Mouse (Mus musculus) gastrocnemius, adult 8-10 months (tissue): ENCODE measurements around the gene Il2rb. TPM values are rescaled to one million over a fixed set of nuclear protein-coding genes. Genes with fewer than 3 reads are reported as not detected.

Experiments used
- DNase-seq, 2 experiments: peaks; one replicate each; pipeline ENCODE4 v3.0.0; 2022; ENCODE audit warnings: low spot score in 2 of 2
- total RNA-seq, 4 experiments: library from RNA; stranded (reverse); gene quantifications; 2 replicates each; pipeline ENCODE4 v1.2.4; 2022

Il2rb gene
- total RNA-seq, 4 experiments from 2014 or later: not detected

DNA sequence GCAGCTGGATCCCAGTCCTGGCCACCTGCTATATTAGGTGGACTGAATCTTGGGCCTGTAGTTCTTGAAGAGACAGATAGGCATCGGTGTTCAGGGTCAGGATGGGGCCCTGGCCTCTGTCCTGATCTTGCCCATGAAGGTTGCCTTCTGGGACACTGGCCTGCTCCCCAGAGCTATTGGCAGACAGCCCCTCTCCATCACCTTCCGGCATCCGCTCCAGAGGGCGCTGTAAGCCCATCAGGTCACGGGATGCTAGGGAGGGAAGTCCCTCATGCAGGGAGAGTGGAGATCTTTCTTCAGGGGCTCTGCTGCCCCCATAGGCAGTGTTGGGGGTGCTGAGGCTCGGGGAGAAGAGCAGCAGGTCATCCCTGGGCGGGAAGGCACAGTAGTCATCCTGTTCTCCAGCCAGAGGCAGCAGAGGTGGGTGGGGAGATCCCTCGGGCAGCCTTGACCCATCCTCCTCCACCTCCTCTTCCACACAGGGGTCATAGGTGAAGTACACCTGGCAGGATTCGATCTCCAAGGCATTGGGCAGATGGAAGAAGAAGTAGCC lies 13.5 kb downstream of the Il2rb start:
- no peak for DNase-seq

DNA sequence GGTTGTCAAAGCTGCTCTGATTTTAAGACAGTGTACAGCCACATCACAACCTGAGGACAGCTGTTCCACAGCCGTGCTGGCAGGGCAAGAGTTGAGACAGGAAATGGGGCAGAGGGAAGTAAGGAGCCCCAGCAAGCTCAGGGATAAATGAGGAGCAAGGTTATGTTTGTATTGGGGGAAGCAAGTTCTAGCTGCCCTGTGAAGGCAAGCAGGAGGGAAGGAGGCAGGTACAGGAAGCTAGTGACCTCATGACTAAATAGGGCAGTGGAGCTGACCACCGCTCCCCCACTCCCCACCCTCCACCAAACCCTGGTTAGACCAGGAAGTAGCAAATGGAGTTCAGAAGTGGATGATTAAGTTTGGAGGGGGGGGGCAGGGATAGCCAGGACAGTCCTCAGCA lies 14.1 kb downstream of the Il2rb start:
- DNase-seq: no peak

DNA sequence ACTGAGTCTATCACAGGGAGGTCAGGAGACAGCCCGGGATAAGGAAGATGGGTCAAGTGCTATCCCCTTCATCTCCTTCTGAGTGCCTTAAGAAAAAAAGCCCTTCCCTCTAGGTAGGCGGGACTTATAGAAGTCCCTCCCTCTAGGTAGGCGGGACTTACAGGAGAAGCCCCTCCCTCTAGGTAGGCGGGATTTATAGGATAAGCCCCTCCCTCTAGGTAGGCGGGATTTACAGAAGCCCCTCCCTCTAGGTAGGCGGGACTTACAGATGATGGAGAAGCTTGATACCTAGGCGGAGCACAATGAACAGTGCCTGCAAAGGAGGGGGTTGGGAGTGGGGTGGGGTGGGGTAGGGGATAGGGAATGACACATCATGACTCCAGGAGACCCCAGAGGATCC lies 15.0 kb downstream of the Il2rb start:
- no peak for DNase-seq

DNA sequence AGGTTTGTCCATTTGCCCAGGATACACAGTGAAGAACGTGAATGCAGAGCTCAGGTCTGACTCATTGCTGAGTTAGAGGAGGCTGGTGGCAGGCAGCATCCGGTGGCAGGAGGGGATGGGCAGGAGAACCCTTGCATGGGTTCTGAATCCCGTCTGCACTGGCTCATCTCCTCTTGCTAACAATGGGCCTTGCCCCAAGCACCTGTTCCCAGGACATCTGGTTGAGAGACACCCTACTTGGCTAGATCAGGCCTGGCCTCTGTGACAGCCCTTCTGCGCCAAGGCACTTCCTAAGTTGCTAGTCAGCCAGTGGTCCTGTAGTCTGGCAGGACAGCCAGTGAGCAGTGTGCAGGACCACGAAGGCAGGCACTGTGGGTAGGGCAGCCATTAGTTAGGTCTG lies 15.6 kb downstream of the Il2rb start:
- DNase-seq: no peak

DNA sequence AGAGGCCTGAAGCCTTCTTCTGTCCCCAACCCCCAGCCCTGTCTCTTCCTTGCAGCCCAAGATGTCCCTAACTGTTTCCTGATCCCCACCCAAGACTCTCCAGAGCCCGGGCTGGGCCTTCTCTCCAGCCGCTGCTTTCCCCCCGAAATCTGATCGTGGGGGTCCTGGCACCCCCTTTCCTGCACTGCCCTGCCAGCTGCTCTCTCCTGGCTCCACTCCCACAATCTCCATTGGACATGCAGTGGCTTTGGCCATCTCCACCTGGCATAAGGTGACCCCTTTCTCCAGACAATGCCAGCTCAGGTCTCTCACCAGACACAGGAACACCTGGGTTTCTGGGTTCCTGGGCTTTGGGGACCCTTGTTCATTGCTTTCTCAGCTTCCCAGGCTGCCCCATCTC lies 17.0 kb downstream of the Il2rb start:
- DNase-seq: no peak

DNA sequence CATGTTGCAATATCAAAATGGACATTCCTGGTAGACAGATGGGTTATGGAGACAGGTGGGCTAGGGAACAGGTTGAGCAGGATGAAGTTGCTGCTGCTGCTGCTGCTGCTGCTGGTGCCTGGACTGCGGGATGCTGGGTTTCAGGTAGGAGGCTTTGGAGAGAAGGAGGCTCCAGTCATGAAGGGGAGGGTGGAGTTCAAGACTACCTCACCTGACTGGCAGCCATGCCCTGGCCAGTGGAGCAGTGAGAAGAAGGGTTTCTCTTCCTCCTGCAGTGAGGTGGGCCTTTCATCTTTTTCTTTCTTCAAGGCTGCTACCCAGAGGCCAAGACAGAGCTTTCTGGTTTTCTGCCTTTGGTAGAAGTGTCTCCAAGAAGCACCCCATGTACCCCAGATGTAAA lies 18.2 kb downstream of the Il2rb start:
- no peak for DNase-seq

DNA sequence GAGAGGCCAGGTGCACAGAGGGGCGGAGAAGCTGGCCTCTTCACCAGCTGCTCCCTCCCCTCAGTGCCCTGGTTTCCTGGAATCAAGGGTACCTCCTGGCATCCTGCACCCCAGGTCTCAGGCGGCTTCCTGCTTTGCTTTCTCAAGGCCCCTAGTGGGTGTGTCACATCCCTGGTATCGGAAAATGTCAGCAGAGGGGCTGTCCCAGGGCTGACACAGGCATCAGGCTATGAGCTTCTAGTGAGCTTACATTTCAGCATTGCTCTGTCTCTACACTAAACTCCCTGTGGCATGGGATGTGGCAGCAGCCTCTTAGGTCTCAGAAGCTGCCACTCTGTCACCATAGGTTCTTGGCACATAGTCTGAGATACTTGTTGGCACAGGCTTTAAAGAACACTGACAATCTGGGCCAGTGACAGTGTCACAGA lies 19.5 kb downstream of the Il2rb start:
- no peak for DNase-seq

DNA sequence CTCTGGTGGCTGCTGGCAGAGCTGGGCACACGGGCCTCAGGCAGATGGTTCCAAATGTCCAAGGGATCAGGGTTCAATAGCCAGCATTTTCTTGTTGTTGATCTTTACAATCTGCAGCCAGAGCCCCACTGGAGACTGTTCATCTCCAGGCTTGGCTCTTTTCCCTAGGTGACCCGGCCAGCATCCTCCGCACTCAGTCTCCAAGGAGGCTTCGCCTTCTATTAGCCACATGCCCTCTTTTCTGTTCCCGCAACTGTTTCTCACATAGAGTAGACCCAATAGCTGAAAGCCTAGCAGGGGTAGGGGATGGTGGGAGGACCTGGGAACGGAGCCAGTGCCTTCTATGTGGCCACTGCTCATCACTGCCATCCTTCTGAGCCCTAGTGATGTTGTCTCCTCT lies 21.6 kb downstream of the Il2rb start:
- DNase-seq: no peak

DNA sequence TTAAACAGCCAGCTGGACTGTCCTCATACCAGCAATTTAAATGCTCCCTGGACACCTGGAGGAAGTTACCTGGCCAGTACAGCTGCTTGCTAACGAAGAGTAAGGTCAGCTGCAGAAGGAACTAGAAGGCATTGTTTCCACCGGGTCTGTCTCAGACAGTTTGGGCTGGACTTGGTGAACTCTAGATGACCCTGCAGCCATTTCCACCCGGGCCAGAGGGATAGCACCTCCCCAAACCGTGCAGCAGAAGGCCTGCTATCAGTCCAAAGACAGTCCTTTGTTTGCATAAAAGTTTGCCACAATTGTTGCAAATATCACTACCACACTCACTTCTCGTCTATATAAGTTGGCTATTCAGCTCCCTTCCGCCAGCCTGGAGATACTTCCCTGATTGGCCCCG lies 23.2 kb downstream of the Il2rb start:
- DNase-seq: no peak

DNA sequence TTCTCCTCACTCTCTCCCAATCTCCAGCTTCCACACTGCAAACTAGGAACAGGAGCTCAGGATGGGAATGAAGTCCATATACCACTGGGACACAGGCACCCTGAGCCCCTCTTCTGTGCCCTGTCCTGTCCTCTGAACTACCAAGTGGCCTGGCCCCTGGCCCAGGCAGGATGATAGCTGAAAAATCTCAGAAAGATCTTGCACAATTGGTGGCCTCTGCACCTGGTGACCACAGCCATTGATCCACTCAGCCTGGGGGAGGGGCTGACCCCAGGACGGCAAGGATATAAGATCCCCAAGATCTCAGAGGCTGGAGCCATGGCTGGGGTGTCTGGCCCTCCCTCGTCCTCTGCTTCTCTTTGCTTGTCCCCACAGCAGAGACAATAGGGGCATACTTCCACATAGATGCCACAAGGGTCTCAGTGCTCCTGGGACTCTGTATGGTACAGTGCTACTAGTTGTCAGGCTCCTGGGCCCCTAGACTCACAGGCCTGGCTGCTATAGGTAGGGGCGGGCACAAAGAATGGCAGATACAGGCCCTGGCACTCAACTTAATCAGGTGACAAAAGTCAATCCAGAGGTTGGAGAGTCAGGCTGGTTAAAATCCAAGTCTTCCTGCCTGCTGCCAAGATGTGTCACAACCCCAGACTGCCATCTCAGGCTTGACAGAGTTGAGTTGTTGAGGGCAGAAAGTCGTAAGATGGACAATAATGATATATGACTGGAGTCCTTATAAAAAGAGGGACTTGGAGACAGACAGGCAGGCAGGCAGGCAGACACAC lies 24.4 kb downstream of the Il2rb start:
- no peak for DNase-seq

DNA sequence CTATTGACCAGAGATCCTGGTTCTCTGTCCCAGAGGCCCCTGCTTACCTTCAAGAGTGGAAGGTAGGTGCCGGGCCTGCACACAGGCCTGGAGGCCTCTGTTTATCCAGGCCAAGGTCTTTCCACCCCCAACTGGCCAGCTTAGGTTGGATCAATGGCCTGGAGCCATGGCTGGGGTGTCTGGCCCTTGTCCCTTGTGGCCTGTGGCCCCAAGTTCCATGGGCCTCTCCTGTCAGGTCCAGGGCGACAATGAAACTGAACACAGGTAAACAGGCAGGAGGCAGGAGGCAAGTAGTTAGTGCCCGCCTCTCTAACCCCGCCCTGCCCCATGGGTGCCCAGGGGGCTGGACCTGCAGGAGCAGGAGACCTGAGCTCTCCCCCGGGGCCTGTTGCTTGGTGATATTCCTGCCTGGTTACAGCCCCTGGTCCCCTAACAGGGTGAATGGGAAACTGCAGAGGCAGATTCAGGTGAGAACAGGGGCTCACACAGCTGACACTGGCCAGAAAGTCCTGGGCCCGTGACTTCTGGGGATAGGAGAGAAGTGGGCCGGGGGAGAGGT lies 26.6 kb downstream of the Il2rb start, which contains the start of gene Tmprss6:
Tmprss6 (minus strand) TSS at position 256 of the 559 bp plus-strand sequence.
- DNase-seq: no peak

DNA sequence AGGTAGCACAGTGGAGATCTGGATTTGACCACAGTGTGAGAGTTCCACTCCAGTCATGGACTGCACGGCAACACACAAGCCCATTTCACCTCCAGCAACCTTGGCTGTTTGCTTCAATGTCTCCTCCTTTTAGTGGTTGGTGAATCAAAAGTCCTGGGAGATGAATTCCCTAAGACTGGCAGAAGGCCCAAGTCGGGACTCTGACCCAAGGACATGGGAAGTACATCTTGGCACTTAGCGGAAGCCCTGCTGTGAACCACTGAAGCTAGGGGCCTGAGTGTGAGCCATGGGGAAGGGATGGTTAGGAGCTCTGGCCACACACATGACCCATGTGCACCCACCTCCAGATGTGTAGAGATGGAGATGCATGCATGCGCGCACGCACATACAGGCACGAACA lies 27.5 kb downstream of the Il2rb start:
- no peak for DNase-seq

DNA sequence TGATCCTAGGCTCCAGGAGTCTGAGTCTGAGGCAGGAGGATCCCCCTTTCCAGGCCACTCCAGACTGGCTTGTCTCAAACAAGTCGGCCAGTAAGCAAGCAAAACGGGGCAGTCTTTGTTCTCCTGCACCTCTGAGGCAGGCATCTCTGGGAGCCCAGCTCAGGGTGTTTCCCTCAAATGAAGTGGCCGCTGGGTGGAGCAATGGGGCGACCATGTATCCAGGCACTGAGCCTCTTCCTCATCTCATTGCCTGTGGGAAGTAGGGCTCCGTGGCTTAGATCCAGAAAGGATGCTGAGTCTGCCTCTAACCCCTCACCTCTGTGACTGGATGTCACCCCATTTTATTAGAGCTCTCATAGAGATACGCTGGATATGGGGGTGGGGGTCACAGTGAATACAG lies 28.3 kb downstream of the Il2rb start:
- DNase-seq: no peak

DNA sequence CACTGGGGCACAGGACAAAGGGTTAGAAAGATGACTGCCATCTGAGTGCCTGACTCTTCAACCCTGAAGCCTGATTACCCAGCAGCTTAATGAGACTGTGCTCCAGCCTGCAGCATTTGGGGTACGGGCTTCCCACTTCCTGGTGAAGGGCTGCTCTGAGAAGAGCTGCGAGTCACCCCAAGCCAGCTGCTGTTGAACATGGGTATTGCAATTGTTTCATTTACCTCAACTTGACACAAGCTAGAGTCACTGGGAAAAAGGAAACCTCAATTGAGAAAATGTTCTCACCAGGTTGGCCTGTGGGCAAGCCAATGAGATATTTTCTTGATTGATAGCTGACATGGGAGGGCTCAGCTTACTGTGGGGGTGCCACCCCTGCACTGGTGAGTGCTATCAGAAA lies 32.1 kb downstream of the Il2rb start:
- DNase-seq: no peak

DNA sequence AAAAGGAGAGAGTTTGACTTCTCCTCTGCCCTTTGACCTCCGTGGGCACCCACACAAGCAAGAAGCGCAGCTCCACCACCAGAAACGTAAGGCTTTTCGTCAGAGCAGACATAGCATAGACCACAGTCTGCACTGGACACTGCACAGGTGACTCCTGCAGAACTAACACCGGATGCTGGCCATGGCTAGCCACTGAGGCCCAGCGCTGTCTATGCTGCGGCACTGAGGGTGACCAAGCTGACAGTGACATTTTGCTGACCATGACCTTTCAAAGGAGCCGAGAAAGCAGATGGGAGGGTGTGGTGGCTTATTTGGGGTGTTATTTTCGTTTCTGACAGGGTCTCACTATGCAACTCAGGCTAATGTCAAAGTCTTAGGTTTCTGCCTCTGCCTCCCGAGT lies 37.9 kb downstream of the Il2rb start:
- DNase-seq: no peak

DNA sequence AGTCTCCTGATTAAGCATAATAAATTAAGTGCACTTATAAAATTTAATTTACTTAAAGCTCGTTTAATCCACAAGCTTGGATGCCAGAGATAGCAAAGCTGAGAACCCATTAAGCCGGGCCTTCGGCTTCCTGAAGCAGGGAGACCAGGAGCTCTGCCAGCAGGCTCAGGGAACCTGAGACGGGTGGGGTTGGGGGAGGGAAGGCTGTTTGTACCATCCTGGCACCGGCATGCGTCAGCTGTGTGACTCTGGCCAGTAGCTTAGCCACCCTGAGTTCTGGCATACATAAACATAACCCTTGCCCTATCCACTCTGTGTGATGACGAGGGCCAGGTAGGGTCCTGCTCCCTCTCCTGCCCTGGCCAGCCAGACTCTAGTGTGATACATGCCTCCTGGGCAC lies 39.0 kb downstream of the Il2rb start:
- peak; percentile 56 to 69 for DNase-seq

DNA sequence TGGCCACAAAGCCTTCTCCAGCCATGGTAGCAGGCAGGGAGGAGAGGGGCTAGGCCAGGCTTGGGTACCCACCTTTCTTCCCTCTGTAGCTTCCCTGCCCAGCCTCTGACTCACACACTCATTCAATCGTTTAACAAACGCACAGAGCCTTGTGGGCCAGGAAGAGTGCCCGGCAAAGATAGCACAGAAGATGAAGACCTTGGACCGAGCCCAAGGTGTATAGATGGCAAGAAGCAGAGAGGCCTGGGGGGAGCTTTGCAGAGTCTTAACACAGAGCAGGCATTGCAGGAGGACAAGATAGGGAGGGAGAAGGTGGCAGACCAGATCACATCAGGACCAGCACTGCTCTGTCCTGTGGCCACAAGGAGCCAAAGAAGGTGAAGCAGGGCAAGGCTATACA lies 39.9 kb downstream of the Il2rb start:
- no peak for DNase-seq

DNA sequence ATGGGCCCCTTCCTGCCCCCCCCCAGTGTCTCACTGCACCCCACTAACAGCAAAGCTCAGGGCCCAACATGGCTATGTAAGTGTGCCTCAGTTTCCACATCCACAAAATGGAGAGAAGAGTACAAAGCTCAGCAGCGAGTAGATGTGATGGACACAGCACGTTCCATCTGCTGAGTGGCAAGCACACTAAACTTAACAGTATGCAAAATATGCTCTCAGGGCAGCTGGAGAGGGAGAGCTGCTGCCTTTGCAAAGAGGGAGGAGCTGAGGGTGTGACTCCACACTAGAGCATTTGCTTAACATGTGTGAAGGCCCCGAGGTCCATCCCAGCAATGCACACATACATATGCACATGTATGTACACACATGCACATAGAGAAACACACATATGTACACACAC lies 42.1 kb downstream of the Il2rb start:
- no peak for DNase-seq

DNA sequence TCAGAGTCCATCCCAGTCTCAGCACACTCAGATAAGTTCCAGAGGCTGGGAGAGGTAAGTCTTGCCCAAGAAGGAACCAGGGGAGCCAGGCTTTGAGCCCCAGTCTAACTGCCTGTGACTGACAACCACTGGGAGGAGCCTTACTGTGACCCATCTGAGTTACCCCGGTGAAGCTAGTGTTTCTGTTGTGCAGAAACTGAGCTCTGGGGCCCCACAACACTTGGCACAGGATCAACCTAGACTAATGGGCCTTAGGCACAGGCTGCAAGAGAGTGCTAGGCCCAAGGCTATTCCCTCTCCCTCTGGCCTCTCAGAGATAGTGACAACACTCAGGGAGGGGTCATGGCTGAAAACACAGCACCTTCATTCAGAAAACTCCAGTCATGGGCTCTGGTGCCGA lies 43.9 kb downstream of the Il2rb start:
- no peak for DNase-seq

DNA sequence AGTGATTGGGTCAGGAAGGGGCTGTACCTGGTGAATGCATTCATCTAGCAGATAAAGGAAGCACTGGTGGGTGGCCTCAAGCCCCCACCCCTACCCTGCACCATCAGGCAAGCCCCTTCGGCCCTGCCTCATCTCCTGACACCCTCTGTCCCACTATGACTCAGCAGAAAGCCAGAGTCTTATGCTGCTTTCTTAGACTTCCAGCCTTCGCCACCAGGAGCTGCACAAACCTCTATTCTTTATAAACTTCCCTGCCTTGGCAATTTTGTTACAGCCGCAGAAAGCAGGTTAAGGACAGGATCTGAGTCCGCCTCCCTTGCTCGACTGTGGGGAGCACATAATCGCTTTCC lies 44.7 kb downstream of the Il2rb start:
- DNase-seq: no peak

DNA sequence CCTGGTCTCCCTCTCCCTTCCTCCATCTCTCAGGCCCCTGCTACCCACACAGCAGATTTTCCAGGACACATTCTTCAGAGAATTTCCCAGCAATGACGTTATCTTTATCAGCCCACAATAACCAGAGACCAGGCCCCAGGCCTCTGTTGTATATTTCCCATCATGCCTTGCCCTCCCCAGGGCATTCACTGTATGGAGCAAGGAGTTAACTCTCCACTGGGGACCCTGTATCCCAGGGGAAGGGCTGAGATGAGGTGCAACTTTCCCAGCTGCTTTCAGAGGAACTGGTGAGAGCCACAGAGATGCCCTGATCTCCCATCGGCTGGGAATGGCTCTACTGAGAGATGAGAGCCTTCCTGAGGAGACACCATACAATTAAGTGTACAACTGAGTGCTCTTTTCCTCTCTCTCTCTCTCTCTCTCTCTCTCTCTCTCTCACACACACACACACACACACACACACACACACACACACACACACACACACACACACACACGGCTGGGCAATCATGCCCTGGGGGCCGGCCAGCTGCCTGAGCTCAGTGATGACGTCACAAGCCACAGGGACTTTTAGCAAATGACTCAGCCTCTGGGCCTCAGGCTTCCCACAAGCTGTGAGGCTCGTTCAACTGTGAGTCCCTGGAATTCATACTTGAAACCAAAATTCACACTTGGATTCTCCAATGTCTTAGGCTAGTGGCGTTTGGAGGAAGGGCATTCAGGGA lies 45.2 kb downstream of the Il2rb start:
- DNase-seq: peak in 1 of 2 experiments; percentile 44

DNA sequence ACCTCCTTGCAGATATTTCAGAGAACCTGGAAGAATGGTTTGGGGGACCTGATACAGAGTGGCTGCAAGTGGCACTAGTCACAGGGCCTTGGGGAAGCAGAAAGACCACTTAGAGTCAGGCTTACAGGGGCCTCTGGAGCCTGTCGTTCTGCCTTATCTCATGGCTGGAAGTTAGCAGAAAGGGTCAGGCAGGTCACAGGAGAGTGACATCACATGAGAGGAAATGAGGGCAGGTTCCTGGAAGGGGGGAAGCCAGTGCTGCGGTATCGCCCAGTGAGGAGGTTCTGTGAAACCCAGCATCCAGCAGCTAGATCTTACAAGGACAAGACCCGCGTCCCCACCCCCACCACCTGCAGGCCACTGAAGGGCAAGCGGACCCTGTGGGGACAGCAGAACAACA lies 45.9 kb downstream of the Il2rb start:
- no peak for DNase-seq
